Mouse (Mus musculus) spleen, postnatal 4 days (tissue): ENCODE results near the gene Ggt7.
"Not testable (repeated sequence)": the region's sequence is repeated elsewhere in the genome, so short reads cannot be mapped to it uniquely, and the experiment has no call there.

Source experiments
- DNase-seq, 2 experiments: peaks; one replicate each; pipeline ENCODE4 v3.0.0; 2022; ENCODE audit warnings: low spot score in 2 of 2

Ggt7 gene

GRCm38 (mm10) chr2:155507721-155508470 is 10.1 kb downstream of the Ggt7 start:
- no peak for DNase-seq

DNA sequence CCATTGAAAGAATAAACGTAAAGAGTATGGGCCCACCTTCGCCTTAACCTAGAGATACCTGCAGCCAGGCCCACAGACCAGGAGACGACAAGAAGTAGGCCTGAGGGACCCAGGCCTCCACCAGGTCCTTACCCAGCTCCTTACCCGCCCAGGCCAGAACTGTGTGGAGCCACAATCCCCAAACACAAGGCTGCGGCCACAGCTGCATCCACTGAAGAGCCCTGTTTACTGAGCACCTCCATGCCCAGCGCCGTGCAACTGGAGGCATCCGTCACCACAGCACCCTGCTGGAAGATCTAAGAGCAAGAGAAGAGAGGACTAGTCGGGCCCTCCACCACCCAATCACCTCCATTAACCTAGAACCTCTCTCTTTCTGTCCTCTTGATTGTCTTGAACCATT is 12.2 kb downstream of the Ggt7 start:
- DNase-seq = no peak

DNA sequence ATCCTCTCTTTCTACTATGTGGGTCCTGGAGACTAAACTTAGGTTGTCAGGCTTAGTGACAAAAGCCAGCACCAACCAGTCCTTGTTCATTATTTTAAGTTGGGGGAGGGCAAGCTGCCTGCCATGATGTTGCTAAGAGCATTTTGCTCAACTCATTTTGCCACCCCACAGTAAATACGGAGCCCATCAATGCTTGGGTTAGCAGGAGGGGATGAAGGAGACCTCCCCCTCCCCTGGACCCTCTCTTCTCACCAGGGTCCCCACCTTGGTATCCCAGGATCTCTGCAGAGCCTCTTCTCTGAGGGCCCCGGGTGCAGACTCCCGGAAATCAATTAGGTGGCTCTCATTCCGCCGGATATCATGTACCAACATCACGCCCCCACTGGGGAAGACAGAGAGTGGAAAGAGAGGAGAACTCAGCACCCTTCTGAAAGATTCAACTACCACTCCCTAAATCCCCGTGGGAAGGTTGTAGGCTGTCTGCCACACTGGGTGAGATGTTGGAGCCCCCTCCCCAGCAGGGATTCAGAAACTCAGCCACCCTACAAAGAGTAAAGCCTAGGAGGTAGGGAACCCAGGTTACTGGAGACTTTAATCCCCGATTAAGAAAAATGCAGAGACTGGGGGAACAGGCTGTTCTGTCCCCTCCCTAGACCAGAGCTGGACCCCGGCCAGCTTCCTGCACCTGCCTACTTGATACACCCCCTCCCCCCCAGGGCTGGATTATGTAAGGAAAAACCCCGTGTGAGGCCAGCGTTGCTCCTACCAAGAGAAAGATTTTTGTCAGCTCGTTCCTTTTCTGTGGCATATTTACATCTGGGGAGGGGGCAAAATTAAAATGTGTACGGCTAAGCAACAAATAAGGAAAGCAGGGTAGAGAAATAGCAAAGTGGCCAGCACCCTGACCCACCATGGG is 13.3 kb downstream of the Ggt7 start:
- DNase-seq = no peak

DNA sequence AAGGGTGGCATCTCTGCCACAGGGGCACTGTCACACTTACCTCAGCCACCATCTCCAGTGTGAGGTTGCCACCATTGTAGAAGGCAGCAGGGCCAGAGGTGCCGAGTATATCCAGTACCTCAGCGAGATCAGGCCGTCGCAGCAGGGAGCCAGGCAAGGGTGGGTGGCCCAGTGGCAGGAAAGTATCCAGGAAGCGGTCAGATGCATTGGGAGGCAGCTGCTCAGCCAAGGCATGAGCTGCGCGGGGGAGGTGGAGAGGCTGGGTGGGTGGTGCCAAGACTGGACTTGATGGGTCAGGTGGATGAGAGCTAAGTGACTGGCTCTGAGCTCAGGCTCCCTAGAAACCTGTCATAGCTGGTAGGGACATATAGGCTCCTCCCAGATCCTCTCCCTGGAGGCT is 15.4 kb downstream of the Ggt7 start:
- DNase-seq = no peak

DNA sequence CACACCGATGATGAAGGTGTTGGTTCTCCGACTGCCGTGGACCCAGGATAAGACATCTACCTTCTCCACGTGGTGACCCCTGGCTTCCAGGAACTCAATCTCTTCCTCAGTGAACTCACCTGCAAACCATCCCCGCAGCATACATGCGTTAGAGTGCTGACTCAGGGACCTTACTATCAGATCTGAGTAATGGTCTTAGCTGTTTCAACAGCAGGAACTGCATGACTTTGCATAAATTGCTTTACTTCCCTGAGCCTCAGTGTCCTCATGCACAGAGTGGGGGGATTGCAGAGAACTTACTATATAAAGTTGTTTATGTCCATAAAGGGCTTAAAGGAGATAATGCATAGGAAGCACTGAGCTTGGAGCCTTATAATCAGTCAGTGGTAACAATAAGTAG is 27.0 kb downstream of the Ggt7 start:
- no peak for DNase-seq

- peak; percentile 63 to 87 for DNase-seq
Observed at GRCm38 (mm10) chr2:155482021-155482420, 36.0 kb downstream of the Ggt7 start.

DNA sequence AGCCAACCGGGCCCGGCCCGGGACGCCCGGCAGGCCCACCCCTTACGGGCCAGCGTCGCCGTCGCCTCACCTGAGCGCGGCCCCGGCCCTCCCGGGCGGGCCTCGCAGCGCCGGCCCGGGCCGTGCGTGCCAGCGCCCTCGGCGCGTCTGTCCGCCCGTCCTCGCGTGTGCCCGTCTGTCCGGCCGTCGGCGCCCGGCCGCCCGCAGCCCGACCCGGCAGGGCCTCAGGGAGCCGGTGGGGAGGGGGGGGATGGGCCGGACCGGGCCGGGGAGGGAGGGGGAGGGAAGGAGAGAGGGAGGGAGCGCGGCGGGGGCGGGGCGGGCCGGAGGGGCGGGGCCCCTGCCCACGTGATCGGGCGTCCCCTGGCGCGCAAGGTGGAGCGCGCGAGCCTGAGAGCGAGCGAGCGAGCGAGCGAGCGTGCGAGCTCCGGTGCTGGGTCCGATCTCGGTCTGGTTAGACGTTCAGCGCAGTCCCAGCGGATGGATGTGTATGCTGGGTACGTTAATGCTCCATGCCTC is 44.4 kb downstream of the Ggt7 start, which contains the start of gene Ncoa6:
Gene Ncoa6 (minus strand): TSS at position 325 of the 519 bp plus-strand sequence.
- peak; percentile 66 to 86 for DNase-seq

DNA sequence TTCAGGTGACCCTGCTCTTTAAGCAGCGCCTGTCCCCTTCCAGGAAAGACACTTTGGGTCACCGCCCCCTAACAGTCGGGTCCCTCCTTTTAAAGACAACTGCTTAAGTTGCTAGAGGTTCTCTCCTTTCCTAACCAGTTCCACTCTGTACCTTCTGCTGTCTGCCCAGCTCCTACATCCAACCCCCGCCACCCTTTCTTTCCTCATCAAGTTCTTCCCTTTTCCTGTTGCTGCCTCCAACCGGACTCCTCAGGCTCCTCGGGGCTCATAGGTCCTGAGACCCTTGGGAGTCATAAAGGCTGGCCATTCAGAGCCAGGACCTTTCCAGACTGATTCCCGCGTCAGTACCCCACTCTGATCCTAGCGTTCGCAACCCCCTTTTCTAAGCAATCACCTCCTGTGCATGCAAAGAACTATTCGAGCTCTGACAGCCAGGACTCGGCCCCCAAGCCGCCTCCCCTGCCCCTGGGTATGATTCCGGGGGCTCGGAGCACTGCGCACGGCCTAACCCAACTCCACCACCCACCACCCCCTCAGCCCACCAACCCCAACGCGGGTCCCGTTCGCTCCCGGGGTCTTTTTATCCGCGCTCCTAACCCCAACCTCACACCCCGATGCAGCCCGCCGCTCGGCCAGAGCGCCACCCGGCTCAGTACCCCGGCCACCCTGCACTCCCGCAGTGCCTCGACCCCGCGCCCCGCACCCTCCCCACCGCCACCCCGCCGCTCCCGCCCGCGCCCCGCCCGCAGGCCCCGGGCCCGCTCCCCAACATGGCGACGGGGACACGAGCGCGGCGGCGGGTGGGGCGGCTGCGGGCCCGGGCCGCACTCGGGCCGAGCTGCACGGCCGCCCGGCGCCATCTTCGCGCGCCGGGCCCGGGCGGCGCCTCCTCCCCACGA is 45.1 kb downstream of the Ggt7 start:
- DNase-seq = peak; percentile 44 to 77

DNA sequence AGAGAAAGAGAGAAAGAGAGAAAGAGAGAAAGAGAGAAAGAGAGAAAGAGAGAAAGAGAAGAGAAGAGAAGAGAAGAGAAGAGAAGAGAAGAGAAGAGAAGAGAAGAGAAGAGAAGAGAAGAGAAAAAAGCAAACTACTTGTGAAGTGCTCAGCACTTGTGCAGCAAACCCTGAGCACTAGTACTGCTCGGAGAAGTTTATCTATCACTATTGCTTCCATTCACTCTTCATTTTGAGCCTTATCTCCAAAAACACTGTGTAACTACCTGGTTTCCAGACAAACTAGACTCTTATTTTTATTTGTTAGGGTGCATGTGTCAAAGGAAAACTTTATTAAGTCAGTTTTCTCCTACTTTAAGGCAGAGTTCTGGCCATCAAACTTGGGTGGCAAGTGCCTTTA is 51.2 kb downstream of the Ggt7 start:
- no peak for DNase-seq

- DNase-seq = no peak
Observed at GRCm38 (mm10) chr2:155453591-155453990, 64.4 kb downstream of the Ggt7 start.

GRCm38 (mm10) chr2:155451256-155451655 is 66.8 kb downstream of the Ggt7 start:
- no peak for DNase-seq

DNA sequence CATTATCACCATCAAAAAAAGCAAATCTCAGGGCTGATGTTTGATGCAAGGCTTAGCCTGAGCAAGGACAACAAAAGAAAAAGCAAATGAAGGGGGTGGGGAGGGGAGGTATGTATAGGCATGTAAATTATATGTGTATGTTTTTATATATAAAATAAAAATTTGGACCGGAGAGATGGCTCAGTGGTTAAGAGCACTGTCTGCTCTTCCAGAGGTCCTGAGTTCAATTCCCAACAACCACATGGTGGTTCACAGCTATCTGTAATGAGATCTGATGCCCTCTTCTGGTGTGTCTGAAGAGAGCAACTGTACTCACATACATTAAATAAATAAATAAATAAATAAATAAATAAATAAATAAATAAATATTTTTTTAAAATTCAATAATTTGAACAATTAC is 70.1 kb downstream of the Ggt7 start:
- DNase-seq = not testable (repeated sequence)

DNA sequence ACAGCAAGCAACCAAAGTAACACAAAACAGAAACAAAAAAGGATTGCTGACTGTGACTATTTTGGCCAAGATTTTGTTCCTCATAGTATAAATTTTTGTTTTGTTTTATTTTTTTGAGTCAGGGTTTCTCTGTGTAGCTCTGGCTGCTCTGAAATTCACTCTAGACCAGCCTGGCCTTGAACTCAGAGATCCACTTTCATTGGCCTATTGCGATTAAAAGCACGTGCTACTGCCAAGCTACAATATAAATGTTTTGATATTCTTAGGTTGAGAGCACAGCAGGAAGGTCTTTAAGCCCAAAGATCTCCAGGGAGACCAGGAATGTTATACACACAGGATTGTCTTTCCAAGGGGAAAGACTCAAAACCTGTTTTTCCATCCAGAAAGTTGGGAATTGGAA is 74.6 kb downstream of the Ggt7 start:
- no peak for DNase-seq

DNA sequence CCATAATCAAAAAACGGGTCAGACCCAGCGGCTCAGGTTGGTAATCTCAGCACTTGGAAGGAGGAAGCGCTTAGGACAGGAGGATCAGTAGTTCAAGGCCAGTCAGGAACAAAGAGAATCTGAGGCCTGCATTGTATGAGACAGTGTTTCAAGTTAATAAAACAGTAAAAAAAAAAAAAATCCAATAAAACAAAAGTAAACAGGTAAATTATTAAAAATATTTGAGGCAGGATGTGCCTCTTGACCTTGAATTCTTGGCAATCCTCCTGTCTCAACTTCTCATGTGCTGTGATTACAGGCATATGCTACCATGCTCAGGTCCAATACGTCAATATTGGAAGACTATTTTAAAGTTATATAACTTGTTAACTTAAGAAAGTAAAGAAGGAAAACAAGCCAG is 75.1 kb downstream of the Ggt7 start:
- no peak for DNase-seq
